Mouse (Mus musculus): ENCODE measurements around the gene Ly6g5b. TPM values are rescaled to one million over a fixed set of nuclear protein-coding genes. Genes with fewer than 3 reads are reported as not detected.

Ly6g5b gene
- polyA plus RNA-seq (2015; fragmentation: Nextera tagmentation; extraction: Ambion mirVana) = 0.83 and 0.85 TPM in 2 replicates

DNA sequence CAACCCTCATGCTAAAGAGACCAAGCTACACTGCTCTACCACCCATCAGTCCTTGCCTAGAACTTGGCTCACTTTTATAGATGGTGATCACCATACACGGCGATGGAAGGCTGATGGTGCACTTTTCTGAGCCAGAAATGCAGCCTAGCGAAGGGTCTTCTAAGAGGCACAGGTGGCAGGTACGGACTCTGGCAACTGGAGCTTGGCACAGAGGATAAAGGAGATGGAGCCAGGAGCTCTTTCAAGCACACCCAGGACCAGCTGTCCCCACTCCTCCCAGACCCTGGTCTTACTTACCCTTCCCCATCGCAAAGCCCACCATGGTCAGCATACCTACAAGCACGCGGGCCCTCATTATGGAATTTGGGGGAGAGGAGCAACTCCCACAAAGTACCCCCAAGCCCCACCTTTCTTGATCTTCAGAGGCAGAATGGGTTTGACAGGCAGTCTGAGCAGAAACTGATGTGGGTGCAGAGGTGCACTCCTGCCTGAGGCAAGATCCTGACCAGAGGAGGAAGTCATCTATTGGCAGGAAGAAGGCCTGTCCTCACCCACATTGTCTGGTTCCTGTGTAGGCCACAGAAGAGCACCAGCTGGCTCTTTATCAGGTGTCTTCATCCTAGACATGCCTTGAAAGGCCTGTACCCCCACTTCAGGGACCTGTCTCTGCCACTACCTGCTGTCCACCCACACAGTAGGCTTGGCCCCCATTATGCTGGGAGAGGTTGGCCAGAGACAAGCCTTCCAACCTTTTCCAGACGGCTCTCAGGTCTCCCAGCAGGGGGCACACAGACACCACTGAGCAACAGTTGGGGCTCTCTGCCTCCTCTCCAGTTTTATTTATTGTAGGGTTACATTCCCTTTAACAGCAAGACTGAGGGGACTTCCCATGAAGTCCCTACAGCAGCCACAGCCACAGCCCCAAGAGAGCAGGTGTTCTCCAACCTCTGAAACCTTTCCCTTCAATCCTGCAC, at the start of gene Ly6g5b:
Ly6g5b (minus strand) TSS at position 383 of the 974 bp plus-strand sequence.
- Histone ChIP-seq H3K27me3 (replicated peaks) (no peaks in the 10 kb centered on the region), H3K4me2 (replicated peaks) (no peak within 1 kb of the TSS), H3K27ac (no peak within 1 kb of the TSS), H3K4me1 (replicated peaks) (peaks cover 8% of the 10 kb centered on the region), H3K36me3 (peaks cover 33% of the 10 kb centered on the region), H3K9ac (no peak within 1 kb of the TSS), H3K4me3 (replicated peaks) (no peak within 1 kb of the TSS), H3K9me3 (no peaks in the 10 kb centered on the region)
- ATAC-seq = no peak
- 87% methylated on average over 8 of the region's 8 CpGs for WGBS

- WGBS = under 1% methylated on average over 26 of the region's 28 CpGs
- Histone ChIP-seq H3K27me3 (replicated peaks) (no peaks in the 10 kb centered on the region), H3K9me3 (no peaks in the 10 kb centered on the region), H3K36me3 (peaks cover 30% of the 10 kb centered on the region), H3K4me1 (replicated peaks) (peaks cover 18% of the 10 kb centered on the region), H3K4me2 (replicated peaks) (peak overlapping the region; percentile 82), H3K4me3 (replicated peaks) (peak overlapping the region; percentile 100), H3K27ac (peak overlapping the region; percentile 94), H3K9ac (peak overlapping the region; percentile 100)
- ATAC-seq = no peak
These were observed 49.0 kb upstream of the Ly6g5b start for GRCm38 (mm10) chr17:35164218-35164567.

DNA sequence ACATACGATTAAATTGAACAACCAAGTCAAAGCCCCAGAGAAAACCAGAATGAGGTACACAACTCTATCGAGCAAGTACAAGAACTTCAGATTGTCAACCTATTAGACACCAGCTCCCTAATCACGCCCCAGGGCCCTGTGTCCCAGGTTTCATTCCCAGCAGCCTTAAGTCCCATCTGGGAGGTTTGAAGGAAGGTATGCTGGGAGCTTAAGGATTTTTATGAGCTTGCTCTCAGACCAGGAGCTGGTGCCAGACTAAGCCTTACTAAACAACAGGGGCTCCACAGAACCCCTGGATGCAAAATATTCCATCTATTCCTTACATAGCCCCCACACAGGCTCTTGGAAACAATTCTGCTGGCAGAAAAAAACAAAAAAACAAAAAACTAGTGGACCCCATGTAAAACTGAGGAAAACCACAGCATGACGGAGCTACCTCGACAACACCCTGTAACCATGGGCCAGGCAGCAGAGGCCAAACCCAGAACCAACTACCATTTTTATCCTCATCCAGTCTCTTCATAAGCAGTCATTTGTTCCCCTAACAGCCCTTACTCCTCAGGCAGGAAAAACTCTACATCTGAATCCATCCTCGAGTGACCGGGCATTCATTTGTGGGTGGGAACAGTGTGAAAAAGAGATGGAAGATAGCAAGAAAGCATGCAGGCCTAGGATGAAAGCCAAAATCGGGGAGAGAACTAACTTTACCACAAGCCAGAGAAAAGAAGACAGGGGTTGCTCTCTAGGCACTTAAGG, 48.3 kb upstream of the Ly6g5b start:
- peak overlapping the region; percentile 94 for H3K27ac ChIP-seq
- H3K4me3 ChIP-seq (replicated peaks) = peak overlapping the region; percentile 100
- H3K9ac ChIP-seq = peak overlapping the region; percentile 100
- WGBS = 8% methylated on average over 8 of the region's 8 CpGs
- peak overlapping the region; percentile 82 for H3K4me2 ChIP-seq (replicated peaks)
- no peak for ATAC-seq
- H3K9me3 ChIP-seq = no peaks in the 10 kb centered on the region
- peaks cover 18% of the 10 kb centered on the region for H3K4me1 ChIP-seq (replicated peaks)
- no peaks in the 10 kb centered on the region for H3K27me3 ChIP-seq (replicated peaks)
- peaks cover 36% of the 10 kb centered on the region for H3K36me3 ChIP-seq

DNA sequence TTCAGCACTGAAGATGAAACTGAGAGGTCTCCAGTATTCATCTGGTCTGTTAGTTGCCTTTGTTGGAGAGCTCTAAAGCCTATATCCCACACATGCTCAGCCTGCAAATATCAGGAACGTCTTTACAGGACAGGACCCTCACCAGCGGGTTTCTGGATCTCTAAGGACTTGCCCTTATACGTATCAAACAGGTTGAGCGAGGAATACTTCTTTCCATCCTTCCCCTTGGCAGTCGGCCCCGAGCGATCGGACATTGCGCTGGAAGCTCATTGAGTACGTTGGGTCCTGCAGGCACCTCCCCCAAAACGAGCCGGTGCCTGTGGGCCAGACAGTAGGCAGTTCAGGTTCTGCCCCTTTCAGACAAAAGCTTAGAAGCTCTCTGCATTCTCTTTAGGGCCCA, 47.5 kb upstream of the Ly6g5b start:
- Histone ChIP-seq H3K9ac (peak overlapping the region; percentile 100), H3K36me3 (peaks cover 44% of the 10 kb centered on the region), H3K27ac (no peak overlapping the region), H3K9me3 (no peaks in the 10 kb centered on the region), H3K4me2 (replicated peaks) (peak overlapping the region; percentile 82), H3K4me3 (replicated peaks) (peak overlapping the region; percentile 100), H3K27me3 (replicated peaks) (no peaks in the 10 kb centered on the region), H3K4me1 (replicated peaks) (peaks cover 18% of the 10 kb centered on the region)
- ATAC-seq = no peak
- WGBS = 24% methylated on average over 12 of the region's 12 CpGs

DNA sequence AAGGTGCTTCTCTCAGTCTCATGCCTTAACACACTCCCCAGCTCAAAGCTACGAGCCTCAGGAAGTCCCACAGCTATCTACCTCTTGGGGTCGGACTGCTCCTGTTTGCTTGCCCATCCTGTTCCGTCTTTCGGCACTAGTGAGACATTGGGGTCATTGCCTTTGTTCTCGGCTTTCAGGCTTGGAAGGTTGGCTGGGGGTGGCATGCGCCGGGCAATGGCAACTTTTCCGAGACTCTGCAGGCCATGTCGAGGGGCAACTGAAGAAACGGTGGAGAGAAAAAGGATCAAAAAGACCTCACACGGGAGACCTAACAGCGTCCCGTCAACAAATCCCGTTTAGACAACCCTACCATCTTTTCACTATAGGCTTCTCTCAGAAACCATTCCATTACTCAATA, 46.9 kb upstream of the Ly6g5b start:
- 78% methylated on average over 14 of the region's 14 CpGs for WGBS
- ATAC-seq = no peak
- peak overlapping the region; percentile 5; the same call in 1 of the 2 replicates for H3K9ac ChIP-seq
- no peaks in the 10 kb centered on the region for H3K27me3 ChIP-seq (replicated peaks)
- peaks cover 18% of the 10 kb centered on the region for H3K4me1 ChIP-seq (replicated peaks)
- H3K36me3 ChIP-seq = peaks cover 50% of the 10 kb centered on the region
- peak overlapping the region; percentile 82 for H3K4me2 ChIP-seq (replicated peaks)
- peak overlapping the region; percentile 100 for H3K4me3 ChIP-seq (replicated peaks)
- no peak overlapping the region for H3K27ac ChIP-seq
- no peaks in the 10 kb centered on the region for H3K9me3 ChIP-seq

- no peak overlapping the region for H3K27ac ChIP-seq
- no peaks in the 10 kb centered on the region for H3K9me3 ChIP-seq
- H3K4me1 ChIP-seq (replicated peaks) = peaks cover 17% of the 10 kb centered on the region
- H3K4me2 ChIP-seq (replicated peaks) = 0 out of 2 replicates have a peak overlapping the region, but pooled peaks have one; percentile 82
- no peaks in the 10 kb centered on the region for H3K27me3 ChIP-seq (replicated peaks)
- no peak overlapping the region for H3K4me3 ChIP-seq (replicated peaks)
- WGBS = 78% methylated on average over 11 of the region's 11 CpGs
- no peak overlapping the region for H3K9ac ChIP-seq
- no peak for ATAC-seq
- peaks cover 57% of the 10 kb centered on the region for H3K36me3 ChIP-seq
These were observed 46.2 kb upstream of the Ly6g5b start for GRCm38 (mm10) chr17:35161421-35161820.

DNA sequence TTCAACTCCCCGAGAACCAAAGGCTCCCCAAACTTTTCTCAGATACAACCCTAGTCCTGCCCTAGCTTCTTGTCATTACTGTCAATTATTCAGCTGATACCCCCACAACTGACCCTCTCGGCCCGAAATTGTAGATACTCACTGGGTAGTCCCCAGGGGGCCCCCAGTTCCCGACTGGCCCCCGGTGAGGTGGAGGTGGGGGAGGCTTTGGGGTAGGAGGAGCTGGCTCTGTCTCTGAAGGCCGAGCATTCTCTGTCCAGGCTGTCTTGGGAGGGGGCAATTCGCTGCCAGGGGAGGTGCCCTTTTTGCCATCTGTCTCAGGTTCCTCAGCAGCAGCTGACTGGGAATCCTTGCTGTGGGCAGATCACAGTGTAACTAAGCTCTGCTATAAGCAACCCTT, 44.4 kb upstream of the Ly6g5b start:
- Histone ChIP-seq H3K9ac (no peak overlapping the region), H3K4me2 (replicated peaks) (no peak overlapping the region), H3K4me3 (replicated peaks) (no peak overlapping the region), H3K27me3 (replicated peaks) (no peaks in the 10 kb centered on the region), H3K4me1 (replicated peaks) (peaks cover 11% of the 10 kb centered on the region), H3K9me3 (no peaks in the 10 kb centered on the region), H3K27ac (no peak overlapping the region), H3K36me3 (peaks cover 74% of the 10 kb centered on the region)
- ATAC-seq = no peak
- WGBS = 84% methylated on average over 7 of the region's 7 CpGs

DNA sequence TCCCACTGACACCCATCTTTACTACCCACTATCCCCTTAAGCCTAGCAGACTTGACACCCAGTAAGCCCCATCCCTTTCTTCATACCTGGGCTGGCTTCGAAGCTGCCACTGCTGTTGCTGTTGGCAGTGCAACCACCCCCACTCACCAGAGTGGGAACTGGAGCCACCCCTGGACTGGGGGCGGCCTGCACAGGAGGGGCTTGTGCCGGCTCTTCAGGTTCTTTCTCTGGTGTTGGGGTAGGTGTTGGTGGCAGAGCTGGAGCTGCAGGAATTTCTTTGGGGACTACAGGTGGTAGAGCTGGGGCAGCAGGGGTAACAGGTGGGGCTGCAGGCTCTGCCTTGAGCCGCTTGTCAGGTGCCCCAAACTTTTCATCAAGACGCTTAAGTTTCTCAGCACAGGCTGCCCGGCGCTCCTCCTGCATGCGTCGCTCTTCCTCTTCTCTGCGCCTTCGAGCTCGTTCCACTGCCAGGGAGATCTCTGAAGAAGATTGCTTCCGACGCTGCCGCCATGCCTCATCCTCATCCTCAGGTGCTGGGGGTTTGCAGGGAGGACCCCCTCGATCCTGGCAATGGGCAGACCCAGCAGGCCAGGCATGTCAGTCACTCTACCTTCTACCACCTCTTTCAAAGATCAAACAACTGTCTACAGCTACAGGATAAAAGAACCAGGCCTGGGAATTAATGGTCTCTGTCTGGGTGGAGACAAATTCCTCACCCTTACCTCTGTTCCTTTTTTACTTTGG, 43.8 kb upstream of the Ly6g5b start:
- Histone ChIP-seq H3K9ac (no peak overlapping the region), H3K36me3 (peaks cover 80% of the 10 kb centered on the region), H3K27me3 (replicated peaks) (no peaks in the 10 kb centered on the region), H3K4me3 (replicated peaks) (no peak overlapping the region), H3K27ac (no peak overlapping the region), H3K4me1 (replicated peaks) (peaks cover 11% of the 10 kb centered on the region), H3K4me2 (replicated peaks) (no peak overlapping the region), H3K9me3 (no peaks in the 10 kb centered on the region)
- ATAC-seq = no peak
- 95% methylated on average over 16 of the region's 16 CpGs for WGBS

- Histone ChIP-seq H3K4me2 (replicated peaks) (no peak overlapping the region), H3K4me3 (replicated peaks) (no peak overlapping the region), H3K4me1 (replicated peaks) (peaks cover 8% of the 10 kb centered on the region), H3K27me3 (replicated peaks) (no peaks in the 10 kb centered on the region), H3K36me3 (peaks cover 93% of the 10 kb centered on the region), H3K27ac (no peak overlapping the region), H3K9me3 (no peaks in the 10 kb centered on the region), H3K9ac (no peak overlapping the region)
- 87% methylated on average over 8 of the region's 8 CpGs for WGBS
- ATAC-seq = no peak
These were observed 42.5 kb upstream of the Ly6g5b start for GRCm38 (mm10) chr17:35157661-35158175.

- H3K9ac ChIP-seq = no peak overlapping the region
- ATAC-seq = no peak
- 92% methylated on average over 8 of the region's 8 CpGs for WGBS
- H3K4me1 ChIP-seq (replicated peaks) = peaks cover 4% of the 10 kb centered on the region
- H3K27me3 ChIP-seq (replicated peaks) = no peaks in the 10 kb centered on the region
- no peak overlapping the region for H3K4me3 ChIP-seq (replicated peaks)
- no peaks in the 10 kb centered on the region for H3K9me3 ChIP-seq
- H3K4me2 ChIP-seq (replicated peaks) = no peak overlapping the region
- H3K27ac ChIP-seq = no peak overlapping the region
- peaks cover 97% of the 10 kb centered on the region for H3K36me3 ChIP-seq
These were observed 42.0 kb upstream of the Ly6g5b start for GRCm38 (mm10) chr17:35157254-35157653.

- Histone ChIP-seq H3K9me3 (no peaks in the 10 kb centered on the region), H3K36me3 (peaks cover 97% of the 10 kb centered on the region), H3K9ac (no peak overlapping the region), H3K4me3 (replicated peaks) (no peak overlapping the region), H3K4me1 (replicated peaks) (no peaks in the 10 kb centered on the region), H3K4me2 (replicated peaks) (no peak overlapping the region), H3K27me3 (replicated peaks) (no peaks in the 10 kb centered on the region), H3K27ac (no peak overlapping the region)
- WGBS = 89% methylated on average over 33 of the region's 33 CpGs
- no peak for ATAC-seq
These were observed 41.4 kb upstream of the Ly6g5b start for GRCm38 (mm10) chr17:35156461-35157200.
